17 mouse cellular contexts compared by ENCODE assay signal in genomic region chr11:103719436-103719835, GRCm38 (mm10). TPM values are rescaled to one million over a fixed set of nuclear protein-coding genes. Genes with fewer than 3 reads are reported as not detected.
DNase-seq lines count a peak whose midpoint lies in the region; TF ChIP-seq lines count a peak whose summit lies in the region.
"Had no signal": no experiment of that assay in that cellular context is flagged by ENCODE, and none has a peak within 500 bp of the region (broad histone marks: within the 10 kb centered on the region; RNA-seq: fewer than 3 reads in every experiment).

No protein-coding gene starts in this region.

- peak; percentile 78 to 83 for DNase-seq in cerebellum, postnatal 10 days
- DNase-seq in cerebellum, adult 8-10 months, result no peak
- DNase-seq in left cerebral cortex, postnatal 4 days, result peak; percentile 53
- DNase-seq in left cerebral cortex, adult 18-20 months (ENCODE audit: low spot score in 2 of 2), result no peak
- peak; percentile 32 for DNase-seq in brain, embryonic 14.5 days (ENCODE audit: low read depth)
- DNase-seq in frontal cortex, adult 2 months (ENCODE audit: extremely low spot score in 1 of 2, low spot score in 1 of 2), result no peak
- DNase-seq: adrenal gland, adult 8-10 months; adrenal gland, postnatal 25 days; cerebellum, adult 2 months; cerebellum, postnatal 25 days; forebrain, postnatal 0 days; gastrocnemius, postnatal 25 days; heart, adult 18-20 months; heart, postnatal 10 days; heart, postnatal 4 days had no signal

- intact Hi-C loops in left cerebral cortex, postnatal 4 days (cut with DNase I), result no loop called here

- no peak for TF ChIP-seq POLR2A in brain, embryonic 14.5 days (IDR thresholded peaks at IDR 0.05; ENCODE audit: borderline replicate concordance, extremely low read depth, insufficient read depth, insufficient read length, poor library complexity, severe bottlenecking)

- no peak for TF ChIP-seq CTCF in brain, embryonic 14.5 days (IDR thresholded peaks at IDR 0.05; ENCODE audit: borderline replicate concordance, extremely low read depth, insufficient read depth, insufficient read length)

RNA-seq across cellular contexts. Expression of gene Gosr2, which starts 21.7 kb away (rescaled TPM):
- 10 to 100 TPM; 74.3 to 84.6 TPM for total RNA-seq in left cerebral cortex, postnatal 4 days (2021)
- total RNA-seq in left cerebral cortex, adult 18-20 months (2021), result 10 to 100 TPM; 70.3 to 80.4 TPM
- 98.0 and 108 TPM in 2 replicates for polyA plus RNA-seq in brain, embryonic 14.5 days (2012; rRNA removed)
- polyA plus RNA-seq in frontal cortex, adult 2 months (2012; rRNA removed), result 89.4 and 90.9 TPM in 2 replicates

RNA-seq across cellular contexts. Expression of gene Wnt9b, which starts 30.2 kb away (rescaled TPM):
- not detected for total RNA-seq in left cerebral cortex, postnatal 4 days (2021)
- total RNA-seq in left cerebral cortex, adult 18-20 months (2021), result under 1 TPM; 0.23 to 0.46 TPM
- 0.34 and 0.56 TPM in 2 replicates for polyA plus RNA-seq in brain, embryonic 14.5 days (2012; rRNA removed)
- polyA plus RNA-seq in frontal cortex, adult 2 months (2012; rRNA removed), result 0.21 and 0.24 TPM in 2 replicates
- total RNA-seq: common myeloid progenitor, adult 5-6 weeks had no signal
- polyA plus RNA-seq: activated CD4-positive, CD25-positive, alpha-beta regulatory T cell, adult 4 months had no signal

RNA-seq across cellular contexts. Expression of gene Wnt3, which starts 54.5 kb away (rescaled TPM):
- 1 to 10 TPM; 2.5 to 2.8 TPM for total RNA-seq in left cerebral cortex, postnatal 4 days (2021)
- total RNA-seq in left cerebral cortex, adult 18-20 months (2021), result under 1 TPM; 0.86 to 0.98 TPM
- 8.6 and 11.4 TPM in 2 replicates for polyA plus RNA-seq in brain, embryonic 14.5 days (2012; rRNA removed)
- polyA plus RNA-seq in frontal cortex, adult 2 months (2012; rRNA removed), result 1.8 and 2.0 TPM in 2 replicates
- total RNA-seq: common myeloid progenitor, adult 5-6 weeks; gastrocnemius, postnatal 25 days; heart, adult 18-20 months; heart, postnatal 10 days; heart, postnatal 4 days had no signal

Comparison
In these comparisons a context has a peak if more than half of its experiments do, and no peak if none do; other contexts are left out.
1. DNase-seq: peak in cerebellum, postnatal 10 days (2 of 2), left cerebral cortex, postnatal 4 days (single experiment) and brain, embryonic 14.5 days (single experiment); none in cerebellum, adult 8-10 months (single experiment), left cerebral cortex, adult 18-20 months (0 of 2) and frontal cortex, adult 2 months (0 of 2).